Mouse (Mus musculus): ENCODE data around the gene Hnrnpl.

GRCm38 (mm10) chr7:28801451-28801850 lies 6.9 kb upstream of the Hnrnpl start:
- no peak for TF ChIP-seq POLR2A (IDR thresholded peaks at IDR 0.05; ENCODE audit: borderline replicate concordance, extremely low read depth, insufficient read depth, insufficient read length, poor library complexity, severe bottlenecking)
- no peak for TF ChIP-seq CTCF (IDR thresholded peaks at IDR 0.05; ENCODE audit: borderline replicate concordance, extremely low read depth, insufficient read depth, insufficient read length)
